Mouse (Mus musculus) large intestine, adult 2 months (tissue): Measurements from ENCODE around the gene Fa2h. TPM values are rescaled to one million over a fixed set of nuclear protein-coding genes. Genes with fewer than 3 reads are reported as not detected.

ENCODE experiments used
- DNase-seq: peaks from one replicate; pipeline ENCODE4 v3.0.0-alpha.2; 2012; ENCODE audit warnings: low read depth, low spot score
- WGBS: fragments of 180-500 bp; shearing (Covaris S2); methylation state at CpG from one replicate; pipeline ENCODE4 v1.1.7; 2018; 5-methylcytosine and 5-hydroxymethylcytosine counted together
- polyA plus RNA-seq: library from polyadenylated mRNA; depleted of rRNA; stranded (reverse); fragments of >200 nt; gene quantifications from 2 replicates; pipeline ENCODE4 v1.2.3, GENCODE M21; 2012; rRNA removed

Fa2h gene
- polyA plus RNA-seq, result 0.18 and 1.0 TPM in 2 replicates

DNA sequence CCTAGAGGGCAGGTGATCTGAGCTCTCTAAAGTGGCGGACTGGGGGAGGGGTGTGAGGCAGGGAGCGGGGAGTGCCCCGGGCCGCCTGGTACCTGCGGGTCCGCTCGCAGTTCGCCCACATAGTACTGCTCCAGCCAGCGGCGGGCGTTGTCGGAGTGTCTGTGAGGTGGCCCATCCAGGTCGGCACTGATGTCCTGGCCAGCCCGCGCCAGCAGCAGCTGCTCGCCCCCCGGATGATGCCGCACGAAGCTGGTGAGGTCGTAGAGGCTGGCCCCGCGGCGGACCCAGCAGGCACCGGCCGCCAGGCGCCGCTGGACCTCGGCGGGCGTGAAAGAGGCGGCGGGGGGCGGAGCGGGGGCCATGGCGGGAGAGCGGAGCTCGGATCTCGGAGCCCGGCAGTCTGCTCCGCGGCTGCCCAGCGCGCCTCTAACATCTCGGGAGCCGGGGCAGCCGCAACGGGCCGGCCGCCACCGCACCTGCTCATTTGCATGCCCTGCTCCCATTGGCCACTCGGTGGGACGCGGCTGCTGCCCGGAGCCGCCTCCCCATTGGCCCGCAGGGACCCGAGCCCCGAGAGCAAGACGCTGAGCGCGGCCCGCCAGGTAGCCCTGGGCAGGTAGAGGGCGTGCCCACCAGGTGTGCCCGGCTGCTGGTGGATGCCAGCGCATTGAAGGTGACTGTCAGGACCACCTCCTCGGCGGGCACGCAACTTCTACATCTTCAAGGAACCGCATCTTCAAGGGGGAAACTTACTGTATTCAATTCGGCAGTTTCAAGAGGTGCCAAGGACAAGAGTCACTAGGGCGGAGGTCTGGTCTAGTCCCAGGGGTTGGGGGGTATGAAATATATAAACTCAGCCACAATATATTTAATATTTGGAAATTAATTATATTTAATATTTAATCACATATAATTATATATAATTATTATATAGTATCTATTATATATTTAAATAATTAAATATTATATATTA is at the start of gene Fa2h:
TSS of gene Fa2h (minus strand) at position 434 of the 973 bp plus-strand sequence.
- DNase-seq, result no peak
- WGBS, result under 1% methylated on average over 71 of the region's 71 CpGs

DNA sequence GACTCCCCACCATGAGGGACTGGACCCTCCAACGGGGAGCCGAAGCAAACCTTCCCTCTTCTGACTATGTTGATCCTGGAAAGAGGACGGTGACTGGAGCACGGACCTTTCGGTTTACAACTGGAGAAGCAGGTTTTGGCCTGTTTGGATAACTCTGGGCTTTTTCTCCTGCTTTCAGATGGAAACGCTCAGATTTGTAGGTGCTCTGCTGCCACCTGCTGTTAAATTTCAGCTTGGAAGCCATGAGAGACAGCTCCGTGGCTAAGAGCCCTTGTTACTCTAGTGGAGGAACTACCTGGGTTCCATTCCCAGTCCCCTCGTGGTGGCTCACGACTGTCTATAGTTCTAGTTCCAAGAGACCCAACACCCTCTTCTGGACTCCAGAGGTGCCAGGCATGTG is 45.6 kb upstream of the Fa2h start:
- peak; percentile 56 for DNase-seq
- WGBS, result 8% methylated on average over 9 of the region's 9 CpGs

DNA sequence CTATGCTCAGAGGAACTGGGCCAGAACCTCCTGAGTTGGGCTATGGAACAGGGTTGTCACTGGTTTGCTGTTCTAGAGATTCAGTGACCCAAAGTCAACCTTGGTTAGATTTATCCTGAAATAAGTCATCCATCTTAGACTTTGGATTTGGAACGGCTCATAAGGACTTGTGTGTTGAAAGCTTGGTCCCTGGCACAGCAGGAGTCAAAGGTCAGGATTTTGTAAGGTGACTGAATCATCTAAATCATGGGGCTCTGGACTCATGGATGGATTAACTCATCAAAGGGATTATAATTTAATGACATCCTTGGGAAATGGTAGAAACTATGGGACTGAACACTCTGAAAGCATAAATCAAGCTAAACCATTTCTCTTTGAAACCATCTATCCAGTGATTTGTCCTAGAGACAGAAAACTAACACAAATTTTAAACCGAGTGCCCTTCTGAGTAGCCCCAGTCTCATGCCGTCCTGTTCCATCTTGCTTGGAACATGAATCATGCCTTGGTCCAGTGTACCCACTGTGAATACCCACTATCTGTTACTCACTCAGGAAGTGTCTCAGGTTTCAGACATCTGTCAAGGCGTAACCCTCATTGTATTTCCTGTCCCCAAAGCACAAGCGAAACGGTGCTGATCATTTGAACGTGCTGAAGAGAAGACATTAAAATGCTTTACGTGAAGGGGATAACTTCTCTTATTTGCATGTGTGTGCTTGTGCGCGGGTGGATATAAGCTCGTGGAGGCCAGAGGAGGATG is 41.6 kb upstream of the Fa2h start:
- no peak for DNase-seq
- 65% methylated on average over 11 of the region's 11 CpGs for WGBS

DNA sequence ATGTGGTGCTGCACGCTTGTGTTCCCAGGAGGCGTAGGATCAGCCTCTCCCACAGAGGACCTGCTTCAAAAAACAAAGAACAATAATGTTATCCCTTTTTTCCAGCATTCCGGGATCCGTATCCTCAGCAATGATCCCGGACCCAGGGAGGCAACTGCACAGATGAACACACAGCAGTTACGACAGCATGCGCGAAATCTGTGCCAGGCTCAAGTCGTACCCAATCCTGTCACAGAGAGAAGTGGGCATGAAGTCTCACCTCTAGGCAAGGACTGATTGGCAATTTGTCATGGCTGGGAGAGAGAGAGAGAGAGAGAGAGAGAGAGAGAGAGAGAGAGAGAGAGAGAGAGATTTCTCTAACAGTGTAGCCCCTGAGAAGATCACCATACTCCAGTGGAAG is 31.0 kb upstream of the Fa2h start:
- DNase-seq, result no peak
- 90% methylated on average over 9 of the region's 9 CpGs for WGBS

DNA sequence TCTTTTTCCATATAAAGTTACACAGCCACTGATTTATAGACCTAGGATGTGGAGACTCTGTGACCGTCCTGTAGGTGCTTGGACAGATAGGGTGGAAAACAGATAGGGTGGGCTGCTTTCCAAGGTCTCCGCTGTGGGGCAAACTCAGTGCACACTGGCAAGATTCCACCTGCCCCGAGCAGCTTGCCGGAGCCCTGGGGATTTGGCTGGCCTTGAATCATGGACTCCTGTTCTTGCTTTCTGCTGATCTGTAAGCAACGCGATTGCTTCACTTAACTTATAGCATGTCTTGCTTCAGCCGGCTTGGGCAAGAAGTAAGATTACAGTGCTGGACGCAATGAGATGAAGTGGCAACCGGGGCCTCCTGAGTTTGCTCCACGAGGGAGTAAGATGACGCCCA is 30.6 kb upstream of the Fa2h start:
- 80% methylated on average over 11 of the region's 11 CpGs for WGBS
- DNase-seq, result no peak

DNA sequence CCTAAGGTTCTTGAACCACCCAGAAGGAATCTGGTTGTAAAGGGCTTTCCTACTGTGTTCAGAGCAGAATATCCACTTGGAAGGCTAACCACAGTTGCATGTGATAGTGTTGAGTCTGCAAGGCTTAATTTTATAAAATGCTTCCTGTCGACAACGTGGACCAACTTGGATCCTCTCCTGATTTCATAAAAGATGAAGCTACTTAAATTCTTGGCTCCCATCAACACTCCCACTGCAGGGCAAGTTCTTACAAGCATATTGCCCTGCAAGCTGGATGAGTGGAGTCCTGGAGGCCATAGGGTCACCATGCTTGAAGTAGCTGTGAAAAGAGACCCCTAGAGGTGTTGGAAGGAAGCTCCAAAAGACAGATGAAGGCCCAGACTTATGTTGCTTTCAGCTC is 29.0 kb upstream of the Fa2h start:
- DNase-seq, result no peak
- 68% methylated on average over 2 of the region's 2 CpGs for WGBS

DNA sequence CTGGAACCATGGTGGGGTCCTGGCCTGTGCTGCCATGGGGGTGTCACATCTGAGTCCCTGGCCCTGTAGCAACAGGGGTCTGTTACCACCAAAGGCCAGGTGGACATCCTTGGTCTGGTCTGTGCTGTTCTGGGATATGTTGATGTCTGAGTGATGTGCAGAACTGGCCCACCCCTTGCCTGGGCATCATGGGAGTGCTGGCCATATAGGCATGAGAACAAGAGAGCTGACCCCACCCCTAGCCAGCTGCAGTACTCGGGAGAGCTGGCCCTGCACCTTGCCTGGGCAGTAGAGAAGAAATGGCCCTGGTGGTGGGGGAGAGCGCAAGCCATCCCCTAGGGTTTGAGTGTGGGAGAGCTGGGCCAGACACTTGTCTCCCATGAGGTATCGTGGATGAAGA is 25.5 kb upstream of the Fa2h start:
- no peak for DNase-seq
- 74% methylated on average over 3 of the region's 3 CpGs for WGBS

DNA sequence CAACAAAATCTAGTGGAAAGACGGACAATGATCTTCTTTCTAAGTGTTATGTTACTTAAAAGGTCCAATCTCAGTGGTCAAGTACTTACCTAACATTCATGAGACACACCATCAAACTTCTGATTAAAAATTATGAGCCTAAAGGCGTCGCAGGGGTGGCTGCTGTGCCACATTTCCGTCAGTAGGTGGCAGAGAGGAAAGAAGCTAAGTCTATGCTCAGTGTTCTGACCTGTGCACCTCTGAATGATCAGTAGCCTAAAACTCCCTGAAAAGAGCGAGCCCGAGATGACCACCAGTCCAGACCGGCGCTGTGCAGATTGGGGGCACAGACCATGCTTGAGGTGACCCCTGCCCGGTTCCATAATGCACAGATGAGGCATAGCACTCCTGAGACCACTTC is 25.0 kb upstream of the Fa2h start:
- no peak for DNase-seq
- 25% methylated on average over 9 of the region's 9 CpGs for WGBS

DNA sequence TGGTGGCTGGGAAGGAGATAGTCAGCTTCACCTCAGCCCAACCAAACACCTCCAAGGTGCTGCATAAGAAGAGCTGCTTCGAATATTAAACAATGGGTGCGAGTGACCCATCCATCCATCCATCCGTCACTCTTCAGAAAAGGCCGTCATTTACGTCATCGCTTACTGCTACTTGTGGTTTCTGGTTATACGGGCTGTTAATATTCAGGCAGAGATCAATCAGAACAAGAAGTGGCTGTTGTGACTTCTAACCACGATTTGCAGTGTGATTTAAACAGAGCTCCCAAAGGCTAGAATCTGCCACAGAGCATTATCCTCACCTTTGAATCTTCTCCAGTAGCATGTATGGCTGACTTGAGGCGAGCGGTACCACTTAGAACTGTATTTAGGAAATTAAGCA is 23.6 kb upstream of the Fa2h start:
- 79% methylated on average over 10 of the region's 10 CpGs for WGBS
- DNase-seq, result no peak

DNA sequence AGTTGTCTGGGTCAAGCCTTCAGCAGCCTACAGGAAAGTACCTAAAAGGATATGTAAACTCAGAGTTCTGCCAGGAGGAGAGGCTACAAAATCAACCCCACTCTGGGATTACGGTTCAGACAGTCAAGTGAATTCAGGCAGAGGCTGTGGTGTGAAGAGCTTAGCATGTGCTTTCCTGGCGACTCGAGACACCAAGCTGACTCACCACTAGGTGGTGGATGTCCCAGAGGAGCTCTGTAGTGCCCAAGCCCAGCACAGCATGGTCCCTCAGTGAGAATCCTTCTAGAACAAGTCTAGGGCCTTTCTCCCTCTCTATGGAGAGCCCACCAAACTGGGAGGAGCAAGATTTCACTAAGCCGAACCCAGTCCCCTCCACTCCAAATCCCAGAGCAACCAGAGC is 9.8 kb upstream of the Fa2h start:
- 37% methylated on average over 4 of the region's 4 CpGs for WGBS
- no peak for DNase-seq

DNA sequence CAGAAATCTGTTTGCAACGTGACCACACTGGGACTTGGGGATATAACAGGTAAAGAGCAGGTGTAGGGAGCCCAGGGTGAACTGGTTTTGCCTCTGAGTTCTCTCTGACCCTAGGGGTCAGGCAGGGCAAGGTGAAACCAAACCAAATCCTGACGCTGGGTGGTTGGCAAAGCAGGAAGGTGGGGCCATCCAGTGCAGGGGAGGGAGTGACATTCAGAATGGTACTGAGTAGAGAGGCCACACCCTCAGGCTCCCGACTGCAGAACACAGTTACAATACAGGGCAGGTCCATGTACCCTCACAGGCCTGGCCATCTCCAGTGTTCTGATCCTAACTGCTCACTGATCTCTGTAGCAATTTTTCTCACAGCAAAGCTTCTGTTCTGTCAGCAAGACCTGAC is 2.4 kb downstream of the Fa2h start:
- 8% methylated on average over 3 of the region's 3 CpGs for WGBS
- no peak for DNase-seq

DNA sequence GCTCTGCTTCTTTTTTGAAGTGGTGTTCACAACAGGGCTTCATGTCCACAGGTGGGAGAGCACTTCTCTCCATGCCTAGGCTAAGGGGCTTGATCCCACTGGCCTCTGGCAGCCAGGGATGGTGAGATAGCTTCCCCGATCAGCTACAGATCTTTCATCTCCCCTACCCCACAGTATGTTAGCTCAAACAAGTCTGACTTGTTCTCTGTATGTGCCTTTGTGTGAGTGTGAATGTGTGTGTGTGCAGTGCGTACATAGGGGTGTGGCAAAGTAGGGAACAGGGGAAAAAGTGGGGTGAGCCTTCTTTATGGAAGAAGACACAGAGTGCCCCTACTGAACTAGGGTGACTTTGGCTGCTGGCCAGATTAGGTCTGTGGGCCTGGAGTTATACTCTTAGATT is 2.8 kb downstream of the Fa2h start:
- WGBS, result 39% methylated on average over 2 of the region's 2 CpGs
- no peak for DNase-seq

DNA sequence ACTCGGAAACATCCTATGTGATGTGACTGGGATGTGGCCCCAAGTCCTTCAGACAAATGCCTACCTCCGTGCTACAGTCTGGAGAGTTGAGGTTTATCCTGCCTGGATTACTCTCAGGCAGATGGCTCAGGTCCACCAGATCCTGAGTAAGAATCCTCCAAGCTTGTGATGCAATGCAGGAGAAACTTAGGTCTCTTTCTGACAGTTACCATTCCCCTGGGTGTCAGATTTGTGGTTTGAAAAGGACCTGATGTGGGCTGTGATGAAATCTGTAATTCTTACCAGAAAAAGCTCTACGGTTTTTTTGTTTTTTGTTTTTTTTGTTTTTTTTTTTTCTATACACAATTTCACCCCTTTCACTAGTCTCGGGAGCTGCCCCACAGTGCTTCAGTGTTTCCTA is 4.0 kb downstream of the Fa2h start:
- WGBS, result 80% methylated on average over 4 of the region's 4 CpGs
- no peak for DNase-seq

DNA sequence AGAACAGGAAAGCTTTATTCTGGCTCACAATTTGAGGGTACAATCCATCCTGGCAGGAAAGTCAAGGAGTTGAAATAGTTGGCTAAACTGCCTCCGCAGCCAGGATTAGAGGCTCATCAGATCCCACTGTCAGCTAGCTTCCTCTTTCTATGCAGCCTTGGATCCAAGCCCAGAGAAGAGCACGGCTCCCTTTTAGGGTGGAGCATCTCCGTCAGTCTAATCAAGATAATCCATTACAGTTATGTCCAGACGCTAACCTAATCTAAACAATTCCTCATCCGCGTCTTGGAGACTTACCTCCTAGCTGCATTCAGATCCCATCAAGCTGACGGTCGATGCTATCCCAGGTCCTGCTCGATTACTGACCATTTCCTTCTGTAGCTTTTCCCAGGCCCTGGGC is 7.7 kb downstream of the Fa2h start:
- WGBS, result 54% methylated on average over 9 of the region's 9 CpGs
- no peak for DNase-seq

DNA sequence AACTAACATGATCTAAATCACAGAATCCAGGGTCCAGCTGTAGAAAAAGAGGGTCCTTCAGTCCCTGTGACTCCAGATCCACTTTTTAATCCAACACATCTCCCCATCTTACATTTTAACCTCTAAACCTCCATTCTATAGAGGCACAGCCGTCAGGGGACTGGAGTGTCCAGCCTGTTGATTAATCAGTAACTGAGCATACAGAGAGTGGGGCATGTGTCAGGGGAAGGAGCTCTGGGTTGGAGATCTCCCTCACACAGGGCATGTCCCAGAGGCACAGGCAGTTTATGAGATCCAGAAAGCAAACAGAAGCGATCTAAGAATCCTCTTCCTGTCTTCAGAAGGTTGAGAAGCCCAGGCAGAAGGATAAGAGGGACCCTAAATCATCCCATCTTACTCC is 9.0 kb downstream of the Fa2h start:
- 11% methylated on average over 2 of the region's 2 CpGs for WGBS
- DNase-seq, result no peak

DNA sequence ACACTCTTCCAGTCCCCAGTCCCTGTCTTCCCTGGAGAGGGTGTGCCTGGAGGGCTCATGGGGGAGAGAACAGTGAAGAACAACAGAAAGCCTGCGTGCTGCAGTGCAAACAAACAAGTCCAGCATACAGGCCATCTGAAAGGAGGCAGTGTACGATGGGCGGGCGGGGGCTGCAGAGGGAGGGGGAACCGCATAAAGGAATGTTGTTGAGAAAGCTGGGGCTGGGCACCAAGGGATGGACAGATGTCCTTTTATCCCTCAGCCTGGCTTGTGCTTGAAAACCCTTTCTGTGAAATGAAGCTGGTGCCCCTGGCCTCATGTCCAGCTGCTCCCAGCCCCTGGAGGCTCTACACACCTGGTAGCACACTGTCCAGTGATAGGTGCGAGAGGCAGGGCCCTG is 18.4 kb downstream of the Fa2h start:
- WGBS, result 70% methylated on average over 6 of the region's 6 CpGs
- DNase-seq, result no peak

DNA sequence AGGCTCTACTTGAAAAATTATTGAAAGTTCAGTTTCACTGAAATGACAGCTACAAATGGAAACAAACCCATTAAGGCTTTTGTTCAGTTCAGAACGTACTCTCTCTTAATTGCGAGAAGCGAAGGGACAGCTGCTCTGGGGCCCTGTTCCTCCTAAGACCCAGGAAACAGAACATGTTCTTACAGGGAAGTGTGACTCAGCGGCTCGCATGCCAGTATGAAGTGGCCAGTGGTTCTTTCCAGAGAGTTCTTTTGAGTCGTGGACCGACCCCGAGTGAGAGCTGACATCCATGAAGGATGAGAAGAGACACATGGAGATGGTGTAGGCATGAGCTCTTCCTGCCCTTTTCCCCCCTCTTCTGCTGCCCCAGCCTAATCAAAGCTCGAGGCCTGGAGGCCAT is 23.9 kb downstream of the Fa2h start:
- no peak for DNase-seq
- WGBS, result 72% methylated on average over 9 of the region's 9 CpGs

DNA sequence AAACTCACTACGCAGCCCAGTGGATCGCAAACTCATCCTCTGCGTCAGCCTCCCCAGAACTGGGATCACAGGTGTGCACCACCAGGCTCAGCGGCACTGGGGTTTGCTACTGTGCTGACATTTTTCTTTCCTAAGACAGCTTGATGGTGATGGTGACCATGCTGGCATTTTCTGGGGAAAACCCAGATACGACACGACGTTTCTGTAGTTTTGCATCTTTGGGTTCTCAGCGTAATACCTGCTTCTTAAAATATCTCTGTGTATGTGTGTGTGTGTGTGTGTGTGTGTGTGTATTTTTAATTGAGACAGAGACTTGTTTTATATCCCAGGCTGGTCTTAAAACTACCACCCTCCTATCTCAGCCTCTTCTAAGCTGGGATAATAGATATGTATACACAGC is 26.3 kb downstream of the Fa2h start:
- whole genome bisulfite sequencing, result 55% methylated on average over 8 of the region's 8 CpGs
- no peak for DNase-seq

DNA sequence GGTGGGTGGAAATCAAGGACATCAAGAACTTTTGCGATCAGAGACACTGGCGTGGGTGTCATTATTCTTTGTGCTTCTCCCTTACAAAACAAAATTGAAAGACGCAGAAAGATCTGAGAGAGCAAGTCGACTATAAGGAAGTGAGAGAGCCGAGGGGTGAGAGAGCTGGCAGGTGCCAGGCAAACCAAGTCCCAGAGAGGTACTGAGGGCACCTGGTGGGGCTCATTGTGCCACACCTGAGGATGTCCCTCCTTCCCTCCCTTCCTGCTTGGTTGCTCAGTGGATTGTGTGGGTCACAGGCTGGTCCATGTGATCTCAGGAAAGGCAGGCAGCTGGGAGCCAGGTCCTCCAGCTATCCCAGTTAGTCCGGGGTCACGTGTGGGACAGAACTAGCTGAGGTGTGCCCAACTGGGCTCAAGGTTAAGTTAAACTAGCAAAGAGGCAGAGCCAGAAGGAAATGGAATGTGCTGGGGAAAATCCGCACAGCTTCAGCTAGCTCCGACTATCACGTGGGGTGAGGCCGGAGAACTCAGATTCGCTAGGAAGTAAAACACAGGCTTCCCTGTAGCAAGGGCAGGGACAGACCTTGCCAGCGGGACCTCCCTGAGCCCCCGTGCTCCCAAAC is 26.9 kb downstream of the Fa2h start:
- WGBS, result 12% methylated on average over 14 of the region's 14 CpGs
- DNase-seq, result peak; percentile 27

DNA sequence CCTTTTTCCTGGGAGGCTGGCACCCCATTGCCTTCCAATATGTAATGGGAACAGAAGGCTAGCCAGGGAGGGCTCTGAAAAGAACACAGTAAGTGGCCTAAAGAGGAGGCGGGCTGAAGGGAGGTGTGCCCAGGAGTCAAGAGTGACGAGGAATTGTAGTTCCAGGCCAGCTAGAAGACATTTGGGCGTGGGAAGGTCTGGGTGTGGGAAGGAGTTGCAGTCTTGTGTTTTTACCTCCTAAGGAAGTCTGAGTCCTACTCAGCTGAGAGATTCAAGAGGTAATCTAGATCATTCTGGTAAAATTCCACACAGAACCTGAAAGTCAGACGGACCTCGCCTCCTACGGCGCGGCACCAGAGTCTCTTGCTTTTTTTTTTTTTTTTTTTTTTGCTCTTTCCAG is 30.1 kb downstream of the Fa2h start:
- no peak for DNase-seq
- 55% methylated on average over 8 of the region's 8 CpGs for WGBS
